Mouse (Mus musculus): Measurements from ENCODE around the gene Eif4g1.

DNA sequence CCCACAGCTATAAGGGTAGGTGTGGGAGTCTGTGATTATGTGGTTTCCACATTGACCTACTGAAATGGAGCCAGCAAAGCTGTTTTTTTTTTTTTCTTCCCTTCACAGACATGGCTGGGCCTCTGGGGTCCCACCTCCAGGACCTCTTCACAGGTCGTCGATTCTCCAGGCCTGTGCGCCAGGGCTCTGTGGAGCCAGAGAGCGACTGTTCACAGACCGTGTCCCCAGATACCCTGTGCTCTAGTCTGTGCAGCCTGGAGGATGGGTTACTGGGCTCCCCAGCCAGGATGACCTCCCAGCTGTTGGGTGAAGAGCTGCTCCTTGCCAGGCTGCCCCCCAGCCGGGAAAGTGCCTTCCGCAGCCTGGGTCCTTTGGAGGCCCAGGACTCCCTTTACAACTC lies 33.2 kb downstream of the Eif4g1 start:
- TF ChIP-seq POLR2A (IDR thresholded peaks at IDR 0.05; ENCODE audit: borderline replicate concordance, extremely low read depth, insufficient read depth, insufficient read length, poor library complexity, severe bottlenecking) (no peak), CTCF (IDR thresholded peaks at IDR 0.05; ENCODE audit: borderline replicate concordance, extremely low read depth, insufficient read depth, insufficient read length) (no peak)
